Mouse (Mus musculus) liver, adult 2 months (tissue): ENCODE measurements around the gene Cope. TPM values are rescaled to one million over a fixed set of nuclear protein-coding genes. Genes with fewer than 3 reads are reported as not detected.

Experiments
- DNase-seq: peaks from one replicate; pipeline ENCODE4 v3.0.0-alpha.2; 2011; ENCODE audit warnings: low read depth, low spot score; ENCODE audit errors: extremely low read depth
- H3K27ac ChIP-seq: fragments of 200-500 bp; replicated peaks from 2 replicates; pipeline ENCODE4 v1.5.1; 2012; ENCODE audit warnings: low read depth, mild to moderate bottlenecking, control low read depth, inconsistent platforms, low read length; ENCODE audit not compliant: insufficient read depth
- H3K27me3 ChIP-seq: fragments of 200-500 bp; 2 replicates; pipeline ENCODE4 v1.6.1; 2012; ENCODE audit warnings: mild to moderate bottlenecking, moderate library complexity, low read length, inconsistent platforms; ENCODE audit not compliant: control insufficient read depth, insufficient read depth
- H3K36me3 ChIP-seq: fragments of 200-500 bp; 2 replicates; pipeline ENCODE4 v1.6.1; 2012; ENCODE audit warnings: low read length, inconsistent platforms; ENCODE audit not compliant: control insufficient read depth, insufficient read depth
- H3K4me1 ChIP-seq: fragments of 200-500 bp; 2 replicates; pipeline ENCODE4 v1.6.1; 2011; ENCODE audit warnings: low read length; ENCODE audit not compliant: control insufficient read depth, insufficient read depth
- H3K4me3 ChIP-seq: fragments of 200-500 bp; 2 replicates; pipeline ENCODE4 v1.5.1; 2011; ENCODE audit warnings: low read depth, mild to moderate bottlenecking, control low read depth, low read length, moderate library complexity; ENCODE audit not compliant: insufficient read depth
- H3K79me2 ChIP-seq: fragments of 200-500 bp; 2 replicates; pipeline ENCODE4 v1.6.1; 2012; ENCODE audit warnings: inconsistent platforms, mild to moderate bottlenecking, low read length, moderate library complexity; ENCODE audit not compliant: control insufficient read depth, insufficient read depth
- H3K9ac ChIP-seq: fragments of 200-500 bp; 2 replicates; pipeline ENCODE4 v1.6.1; 2012; ENCODE audit warnings: low read depth, mild to moderate bottlenecking, control low read depth, inconsistent platforms, low read length
- CTCF ChIP-seq: fragments of 200-500 bp; IDR thresholded peaks from 2 replicates; pipeline ENCODE4 v1.5.1; 2011; ENCODE audit warnings: low read depth, low read length, control low read depth
- POLR2A ChIP-seq: fragments of 200-500 bp; IDR thresholded peaks from 2 replicates; pipeline ENCODE4 v1.6.1; 2011; ENCODE audit warnings: low read length, control low read depth; ENCODE audit not compliant: insufficient read depth; ENCODE audit errors: extremely low read depth
- WGBS: fragments of 180-500 bp; shearing (Covaris S2); methylation state at CpG from one replicate; pipeline ENCODE4 v1.1.7; 2018; 5-methylcytosine and 5-hydroxymethylcytosine counted together
- polyA plus RNA-seq: library from polyadenylated mRNA; depleted of rRNA; stranded (reverse); fragments of >200 nt; gene quantifications from 2 replicates; pipeline ENCODE4 v1.2.3, GENCODE M21; 2012
- total RNA-seq: library from RNA; depleted of rRNA; stranded (reverse); fragments of >200 nt; gene quantifications from 2 replicates; pipeline ENCODE4 v1.2.3, GENCODE M21; 2014

Cope gene
- total and polyA plus RNA-seq, 2 experiments = 169 to 394 TPM

DNA sequence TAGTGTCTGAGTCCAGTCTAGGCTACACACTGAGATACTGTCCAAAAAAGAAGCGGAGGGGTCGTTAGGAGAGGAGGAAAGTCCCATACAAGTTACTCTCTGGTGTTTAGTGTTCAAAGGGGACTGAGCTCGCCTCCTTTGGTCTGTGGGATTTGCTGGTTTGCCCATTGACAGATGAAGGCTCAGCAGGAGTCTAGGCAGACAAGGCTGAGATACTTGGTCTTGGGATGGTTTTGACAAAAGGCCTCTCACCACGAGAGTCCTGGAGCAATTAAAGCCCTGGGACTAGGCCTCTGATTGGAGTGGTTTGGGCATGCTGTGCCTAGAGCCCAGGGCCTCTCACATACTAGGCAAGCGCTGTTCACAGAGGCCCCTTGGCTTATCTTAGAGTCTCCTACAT lies 34.0 kb upstream of the Cope start:
- Histone ChIP-seq H3K36me3 (peaks cover 4% of the 10 kb centered on the region; the same call in 1 of the 2 replicates), H3K27ac (no peak overlapping the region), H3K4me1 (peaks cover 2% of the 10 kb centered on the region; the same call in 1 of the 2 replicates), H3K79me2 (no peaks in the 10 kb centered on the region), H3K9ac (no peak overlapping the region), H3K27me3 (no peaks in the 10 kb centered on the region), H3K4me3 (no peak overlapping the region)
- TF ChIP-seq CTCF = no peak
- TF ChIP-seq POLR2A = no peak
- 78% methylated on average over 5 of the region's 5 CpGs for WGBS
- DNase-seq = no peak

DNA sequence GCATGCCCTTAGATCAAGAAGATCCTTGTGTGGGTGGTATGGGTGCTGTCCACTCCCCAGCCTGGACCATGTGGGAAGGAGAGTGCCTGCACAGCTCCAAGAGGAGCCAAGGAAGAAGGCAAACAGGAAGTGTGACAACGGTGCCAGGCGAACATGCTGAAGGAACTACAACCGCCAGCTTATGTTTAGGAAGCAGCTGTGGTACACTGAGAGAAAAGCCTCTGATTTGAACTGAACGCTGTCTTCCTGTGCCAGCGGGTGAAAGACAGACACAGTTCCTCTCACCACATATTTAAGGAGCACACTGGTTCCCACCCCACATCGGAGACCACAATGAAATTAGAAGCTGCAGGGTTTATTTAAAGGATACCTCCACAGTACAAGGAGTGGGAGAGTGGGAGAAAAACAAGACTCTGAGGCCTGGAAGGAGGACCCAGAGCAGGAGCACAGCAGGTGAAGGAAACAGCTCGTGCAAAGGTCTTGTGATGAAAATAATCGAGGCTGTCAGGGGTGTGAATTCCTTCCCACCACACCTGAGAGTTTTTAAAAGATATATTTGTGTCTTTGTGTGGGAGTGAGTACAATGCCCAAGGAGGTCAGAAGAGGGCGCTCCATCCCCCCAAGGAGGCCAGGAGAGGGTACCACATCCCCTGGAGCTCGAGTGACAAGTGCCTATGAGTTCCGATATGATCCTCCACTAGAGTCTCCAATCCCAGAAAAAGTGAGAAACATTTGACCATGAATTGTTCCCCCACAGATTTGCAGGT lies 33.3 kb upstream of the Cope start:
- no peak for DNase-seq
- no peaks in the 10 kb centered on the region for H3K79me2 ChIP-seq
- WGBS = 55% methylated on average over 11 of the region's 11 CpGs
- H3K4me1 ChIP-seq = peaks cover 2% of the 10 kb centered on the region; the same call in 1 of the 2 replicates
- H3K4me3 ChIP-seq = no peak overlapping the region
- TF ChIP-seq CTCF (peak; percentile 53), POLR2A (no peak)
- no peaks in the 10 kb centered on the region for H3K27me3 ChIP-seq
- H3K36me3 ChIP-seq = peaks cover 3% of the 10 kb centered on the region; the same call in 1 of the 2 replicates
- no peak overlapping the region for H3K9ac ChIP-seq
- no peak overlapping the region for H3K27ac ChIP-seq

DNA sequence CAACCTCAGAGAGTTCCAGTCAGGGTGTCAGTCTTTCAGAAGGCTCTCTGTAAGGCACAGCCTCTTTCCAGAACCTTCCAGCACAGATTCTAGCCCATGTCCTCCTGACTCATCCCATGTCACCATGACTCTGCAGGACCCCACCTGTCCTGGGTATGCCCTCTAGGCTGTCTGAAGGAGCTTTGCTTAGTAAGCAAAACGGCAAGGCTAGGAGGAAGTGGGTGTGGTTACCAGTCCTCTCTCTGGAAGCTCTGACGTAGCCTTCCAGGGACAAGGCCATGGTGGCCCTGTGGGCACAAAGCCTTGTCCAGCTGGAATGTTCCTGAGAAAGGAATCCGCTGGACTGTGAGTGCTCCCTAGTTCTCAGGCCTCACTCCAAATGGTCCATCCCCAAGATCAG lies 29.4 kb upstream of the Cope start:
- H3K4me3 ChIP-seq = no peak overlapping the region
- no peak overlapping the region for H3K27ac ChIP-seq
- H3K9ac ChIP-seq = no peak overlapping the region
- TF ChIP-seq POLR2A (no peak), CTCF (no peak)
- H3K36me3 ChIP-seq = no peaks in the 10 kb centered on the region
- peaks cover 2% of the 10 kb centered on the region; the same call in 1 of the 2 replicates for H3K4me1 ChIP-seq
- peak; percentile 15 for DNase-seq
- no peaks in the 10 kb centered on the region for H3K27me3 ChIP-seq
- H3K79me2 ChIP-seq = no peaks in the 10 kb centered on the region
- 58% methylated on average over 3 of the region's 3 CpGs for WGBS

DNA sequence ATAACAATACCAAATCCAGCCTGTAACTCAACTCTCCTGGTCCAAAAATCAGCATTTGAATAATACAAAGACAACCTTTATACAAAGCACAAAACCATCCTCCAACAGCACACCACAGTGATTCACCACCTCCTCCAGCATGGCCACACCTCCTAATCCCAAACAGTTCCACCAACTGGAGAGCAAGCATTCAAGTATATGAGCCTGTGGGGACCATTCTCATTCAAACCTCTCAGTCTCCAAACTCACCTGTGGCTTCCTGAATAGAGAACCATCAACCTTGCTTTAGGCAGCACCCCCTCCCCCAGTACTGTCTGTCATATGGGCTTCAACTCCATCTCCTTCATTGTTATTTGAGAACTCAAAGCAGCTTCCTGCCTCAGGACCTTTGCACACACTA lies 28.0 kb upstream of the Cope start:
- H3K27me3 ChIP-seq = no peaks in the 10 kb centered on the region
- no peak for DNase-seq
- H3K9ac ChIP-seq = no peak overlapping the region
- no peaks in the 10 kb centered on the region for H3K79me2 ChIP-seq
- H3K4me1 ChIP-seq = peaks cover 2% of the 10 kb centered on the region; the same call in 1 of the 2 replicates
- no peaks in the 10 kb centered on the region for H3K36me3 ChIP-seq
- no peak for TF ChIP-seq CTCF
- TF ChIP-seq POLR2A = no peak
- no peak overlapping the region for H3K27ac ChIP-seq
- no peak overlapping the region for H3K4me3 ChIP-seq

DNA sequence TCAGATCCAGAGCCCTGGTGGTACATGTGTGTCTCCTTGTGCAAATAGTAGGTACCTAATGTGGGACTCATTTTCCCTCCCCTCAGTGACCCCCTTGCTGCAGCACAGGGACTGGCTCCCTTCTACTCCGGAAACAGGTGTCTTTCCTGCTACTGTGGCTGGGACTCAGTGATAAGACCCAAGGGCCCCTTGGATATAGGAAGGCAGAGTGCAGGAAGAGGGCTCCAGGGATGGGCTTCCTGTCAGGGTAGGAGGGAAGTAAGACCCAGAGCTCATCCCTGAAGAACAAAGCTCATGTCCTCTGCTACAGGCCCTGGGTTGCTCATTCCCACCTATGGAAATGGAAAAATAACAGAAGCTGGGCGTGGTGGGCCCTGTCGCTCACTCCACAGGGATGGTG lies 25.8 kb upstream of the Cope start:
- no peaks in the 10 kb centered on the region for H3K27me3 ChIP-seq
- peak overlapping the region; percentile 19; the same call in 1 of the 2 replicates for H3K27ac ChIP-seq
- no peak for DNase-seq
- TF ChIP-seq CTCF (no peak), POLR2A (no peak)
- H3K79me2 ChIP-seq = no peaks in the 10 kb centered on the region
- no peaks in the 10 kb centered on the region for H3K36me3 ChIP-seq
- no peak overlapping the region for H3K9ac ChIP-seq
- H3K4me1 ChIP-seq = peaks cover 2% of the 10 kb centered on the region; the same call in 1 of the 2 replicates
- H3K4me3 ChIP-seq = no peak overlapping the region
- WGBS = 78% methylated on average over 3 of the region's 3 CpGs

DNA sequence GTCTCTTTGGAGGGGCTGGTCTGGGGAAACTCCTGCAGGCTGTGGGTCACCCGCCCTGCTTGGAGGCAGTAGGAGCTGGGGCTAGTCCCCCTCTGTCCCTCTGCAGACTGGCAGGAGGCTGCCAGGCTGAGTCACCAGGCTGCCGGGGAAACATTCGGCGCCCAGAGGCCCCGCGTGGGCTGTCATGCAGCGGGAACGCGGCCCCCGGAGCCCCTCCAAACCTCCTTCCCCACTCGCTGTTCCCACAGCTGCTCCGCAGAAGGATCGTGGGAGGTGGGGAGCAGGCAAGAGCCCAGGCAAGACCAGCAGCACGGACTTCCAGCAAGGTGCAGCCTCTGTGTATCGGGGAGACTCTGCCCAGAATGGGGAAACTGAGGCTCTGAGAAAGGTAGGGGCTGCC lies 24.1 kb upstream of the Cope start:
- TF ChIP-seq CTCF (no peak), POLR2A (no peak)
- H3K36me3 ChIP-seq = no peaks in the 10 kb centered on the region
- H3K27ac ChIP-seq = no peak overlapping the region
- H3K9ac ChIP-seq = no peak overlapping the region
- H3K4me1 ChIP-seq = no peaks in the 10 kb centered on the region
- no peak for DNase-seq
- no peaks in the 10 kb centered on the region for H3K79me2 ChIP-seq
- WGBS = 81% methylated on average over 15 of the region's 15 CpGs
- no peak overlapping the region for H3K4me3 ChIP-seq
- no peaks in the 10 kb centered on the region for H3K27me3 ChIP-seq
